Mouse (Mus musculus) G1E (cell line): ENCODE results near the gene Vmp1.

Source experiments
- CTCF ChIP-seq: IDR thresholded peaks from 2 replicates; pipeline ENCODE4 v1.5.1; 2012; ENCODE audit warnings: low read depth, low read length, inconsistent platforms, mixed read lengths
- GATA1 ChIP-seq: IDR thresholded peaks from 2 replicates; pipeline ENCODE4 v1.6.1; 2012; ENCODE audit warnings: borderline replicate concordance, low read length, inconsistent platforms, mixed read lengths

DNA sequence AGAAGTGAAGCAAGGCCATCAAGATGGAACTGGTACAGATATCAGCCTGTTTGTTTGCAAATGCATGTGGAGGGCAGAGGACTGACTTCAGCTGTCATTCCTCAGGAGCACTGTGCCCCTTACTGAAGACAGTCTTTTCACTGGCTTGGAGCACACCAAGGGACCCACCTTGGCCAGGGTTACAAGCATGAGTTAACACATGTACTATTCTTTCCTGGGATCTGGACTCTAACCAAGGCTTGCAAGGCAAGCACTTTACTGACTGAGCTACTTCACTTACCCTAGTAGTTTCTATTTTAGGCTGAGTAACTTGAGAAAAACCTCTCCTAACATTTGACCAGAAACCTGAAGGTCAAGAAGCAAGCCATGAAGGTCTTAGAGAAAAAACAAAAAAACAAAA is 31.0 kb upstream of the Vmp1 start:
- TF ChIP-seq CTCF (no peak), GATA1 (no peak)
